Mouse (Mus musculus) thymus, postnatal 0 days (tissue): ENCODE results near the gene Zfp652. TPM values are rescaled to one million over a fixed set of nuclear protein-coding genes. Genes with fewer than 3 reads are reported as not detected.
"Not testable (repeated sequence)": the region's sequence is repeated elsewhere in the genome, so short reads cannot be mapped to it uniquely, and the experiment has no call there.

Experiments used
- DNase-seq: peaks from one replicate; pipeline ENCODE4 v3.0.0-alpha.2; 2015; ENCODE audit warnings: low spot score
- polyA plus RNA-seq: library from polyadenylated mRNA; unstranded; fragments of >200 nt; fragmentation: Nextera tagmentation; extraction: Ambion mirVana; gene quantifications from 2 replicates; pipeline ENCODE4 v1.2.1, GENCODE M21; 2015

Gene Zfp652
- polyA plus RNA-seq, 1 experiment from 2014 or later = 14.9 TPM

- DNase-seq = no peak
Measured at GRCm38 (mm10) chr11:95843421-95843950, 131.0 kb downstream of the Zfp652 start.

DNA sequence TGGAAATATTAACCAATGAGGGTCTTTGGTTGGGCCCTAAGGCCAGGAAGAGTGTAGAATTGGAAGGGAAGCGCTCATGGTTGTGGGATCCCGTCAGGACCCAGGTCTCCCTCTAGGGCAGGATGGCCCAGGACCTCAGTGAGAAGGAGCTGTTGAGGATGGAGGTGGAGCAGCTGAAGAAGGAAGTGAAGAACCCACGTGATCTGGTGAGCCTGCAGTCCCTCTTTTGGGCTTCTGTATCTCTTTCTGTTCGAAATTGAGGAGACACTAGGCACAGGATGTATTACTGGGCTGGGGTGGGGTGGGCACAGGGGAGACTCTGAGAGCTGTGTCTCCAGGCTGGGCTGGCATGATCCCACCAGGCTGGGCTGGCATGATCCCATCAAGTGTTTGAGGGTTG is 132.5 kb downstream of the Zfp652 start:
- no peak for DNase-seq

DNA sequence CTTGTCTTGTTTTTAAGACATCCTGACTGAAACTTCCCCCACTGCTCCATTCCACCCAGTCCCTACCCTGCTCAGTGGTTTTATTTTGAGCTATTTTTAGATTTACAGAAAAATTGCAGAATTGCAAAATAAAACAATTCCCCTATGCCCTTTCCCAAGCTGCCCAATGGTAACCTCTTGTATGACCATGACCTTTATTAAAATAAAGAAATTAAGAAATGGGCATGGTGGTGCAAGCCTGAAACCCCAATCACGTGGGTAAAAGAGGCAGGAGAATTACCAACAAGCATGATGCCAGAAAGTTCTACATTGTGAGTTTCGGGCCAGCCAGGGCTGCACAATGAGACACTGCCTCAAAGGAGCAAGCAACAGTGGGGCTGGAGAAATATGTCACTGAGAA is 138.4 kb downstream of the Zfp652 start:
- DNase-seq = no peak

- DNase-seq = peak; percentile 64
Measured at GRCm38 (mm10) chr11:95853684-95854083, 141.2 kb downstream of the Zfp652 start.

GRCm38 (mm10) chr11:95857306-95857705 is 144.8 kb downstream of the Zfp652 start:
- no peak for DNase-seq

GRCm38 (mm10) chr11:95857716-95858527 is 145.4 kb downstream of the Zfp652 start:
- DNase-seq = no peak

- peak; percentile 99 for DNase-seq
Measured at GRCm38 (mm10) chr11:95858528-95859467, 146.3 kb downstream of the Zfp652 start.

- peak; percentile 76 for DNase-seq
Measured at GRCm38 (mm10) chr11:95859468-95859855, 147.0 kb downstream of the Zfp652 start.

- no peak for DNase-seq
Measured at GRCm38 (mm10) chr11:95860071-95860490, 147.6 kb downstream of the Zfp652 start.

DNA sequence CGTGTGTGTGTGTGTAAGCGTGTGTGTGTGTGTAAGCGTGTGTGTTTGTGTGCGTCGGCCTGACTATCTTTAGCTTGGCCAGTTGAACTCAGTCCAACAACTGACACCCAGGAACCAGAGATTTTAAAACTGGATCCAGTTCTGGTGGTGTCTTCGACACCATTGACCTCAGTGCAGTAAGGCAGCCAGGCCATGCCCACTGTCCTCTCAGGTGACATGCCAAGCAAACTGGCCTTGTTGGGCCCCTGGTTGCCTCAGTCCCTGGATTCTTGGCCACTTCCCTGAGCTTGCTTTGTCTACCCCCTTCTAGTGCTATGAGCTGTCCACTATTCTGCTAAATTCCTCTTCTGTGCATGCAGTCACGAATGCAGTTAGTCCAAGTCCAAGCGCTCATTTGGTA is 148.9 kb downstream of the Zfp652 start:
- no peak for DNase-seq

- no peak for DNase-seq
Measured at GRCm38 (mm10) chr11:95869442-95869841, 157.0 kb downstream of the Zfp652 start.

GRCm38 (mm10) chr11:95869918-95870470 is 157.5 kb downstream of the Zfp652 start:
- no peak for DNase-seq

DNA sequence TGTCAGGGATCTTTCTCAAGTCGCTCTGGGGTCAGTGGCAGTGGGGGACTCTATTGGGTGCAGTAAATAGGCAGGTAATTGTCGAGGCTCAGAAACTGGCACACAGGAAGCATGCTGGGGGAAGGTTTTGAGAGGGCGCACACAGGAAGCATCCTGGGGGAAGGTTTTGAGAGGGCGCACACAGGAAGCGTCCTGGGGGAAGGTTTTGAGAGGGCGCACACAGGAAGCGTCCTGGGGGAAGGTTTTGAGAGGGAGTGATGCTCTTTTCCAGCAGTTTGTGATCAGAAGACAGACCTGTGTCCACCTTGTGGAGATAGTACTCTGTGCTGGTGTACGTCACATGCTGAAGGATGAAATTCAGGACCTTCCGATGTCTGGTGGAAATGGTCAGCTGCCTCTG is 163.3 kb downstream of the Zfp652 start:
- peak; percentile 40 for DNase-seq

DNA sequence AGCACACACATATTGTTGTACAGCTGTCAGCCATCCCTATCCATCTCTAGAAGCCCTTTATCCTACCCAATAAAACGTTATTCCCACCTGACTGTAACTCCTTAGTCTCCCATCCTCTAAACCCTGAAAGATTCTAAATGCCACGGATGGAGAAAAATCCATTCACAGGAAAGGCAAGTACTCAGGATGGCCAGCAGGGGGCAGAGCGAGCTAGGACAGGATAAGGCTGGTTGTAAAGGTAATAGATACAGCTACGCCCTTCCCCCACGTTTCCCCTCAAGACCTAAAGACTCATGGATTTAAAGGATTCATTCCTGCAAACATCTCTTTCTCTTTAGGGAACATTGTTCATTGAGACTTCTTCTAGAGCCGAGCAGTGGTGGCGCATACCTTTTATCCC is 163.8 kb downstream of the Zfp652 start:
- peak; percentile 69 for DNase-seq

GRCm38 (mm10) chr11:95879861-95880260 is 167.4 kb downstream of the Zfp652 start:
- DNase-seq = not testable (repeated sequence)

Other genes with a start within 250 kb of the Zfp652 start
- gene Nxph3, start 198.1 kb upstream of the Zfp652 start, polyA plus RNA-seq = 0.09 TPM in 1 of 2 replicates, not detected in the other
- gene Ngfr, start 124.9 kb upstream of the Zfp652 start, polyA plus RNA-seq = 1.1 and 1.2 TPM in 2 replicates
- 175 and 194 TPM in 2 replicates for gene Phb, start 45.7 kb upstream of the Zfp652 start, polyA plus RNA-seq
- gene B130006D01Rik, start 10.9 kb downstream of the Zfp652 start, polyA plus RNA-seq = 0.36 and 1.0 TPM in 2 replicates
- 0.36 and 0.46 TPM in 2 replicates for gene Phospho1, start 111.8 kb downstream of the Zfp652 start, polyA plus RNA-seq
- gene Gngt2, start 124.5 kb downstream of the Zfp652 start, polyA plus RNA-seq = 92.9 and 111 TPM in 2 replicates
- gene Abi3, start 129.8 kb downstream of the Zfp652 start, polyA plus RNA-seq = 181 and 185 TPM in 2 replicates
- 1.1 and 1.2 TPM in 2 replicates for gene B4galnt2, start 202.2 kb downstream of the Zfp652 start, polyA plus RNA-seq